Mouse (Mus musculus) erythroblast, embryonic 14.5 days (primary cell): ENCODE measurements around the gene Ext2.

Source experiments
- GATA1 ChIP-seq: IDR thresholded peaks from 2 replicates; pipeline ENCODE4 v1.6.1; 2012; ENCODE audit warnings: low read length, inconsistent platforms, mixed read lengths
- TAL1 ChIP-seq: IDR thresholded peaks from 3 replicates; pipeline ENCODE4 v1.6.1; 2012; ENCODE audit warnings: low read length, inconsistent platforms, mixed read lengths

DNA sequence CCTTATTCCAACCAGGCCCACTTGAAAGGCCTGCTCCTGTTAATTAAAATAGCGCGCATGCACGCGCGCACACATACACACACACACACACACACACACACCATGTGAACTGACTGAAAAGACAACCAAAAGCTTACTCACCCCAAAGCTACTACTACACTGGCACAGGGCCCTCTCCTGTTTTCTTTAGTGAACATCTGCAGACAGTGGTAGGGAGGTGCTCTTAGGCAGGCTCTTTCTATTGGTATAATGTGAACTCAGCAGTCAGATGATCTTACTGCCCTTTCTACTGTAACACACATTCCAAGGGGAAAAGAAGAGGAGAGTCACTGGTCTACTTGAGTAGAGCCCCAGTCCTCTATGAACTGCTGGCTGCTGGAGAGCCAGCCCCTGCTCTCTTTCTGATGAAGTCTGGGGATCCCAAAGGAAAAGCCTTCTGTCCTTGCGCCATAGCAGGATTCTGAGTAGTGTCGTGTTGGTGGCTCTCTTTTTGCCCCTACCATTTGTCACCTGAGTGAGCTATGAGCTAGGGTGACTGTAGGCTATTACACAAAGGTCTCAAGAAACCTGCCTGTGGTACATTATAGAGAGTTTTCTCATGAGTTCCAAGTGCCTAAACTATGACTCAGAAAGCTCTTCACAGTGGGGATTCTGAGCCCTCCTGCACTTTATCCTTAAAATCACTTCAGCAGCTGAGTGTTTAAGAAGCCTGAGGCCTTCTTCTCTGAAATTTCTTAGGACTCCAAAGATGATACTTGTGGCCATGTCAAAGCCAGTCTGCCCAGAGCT lies 45.9 kb downstream of the Ext2 start:
- TF ChIP-seq GATA1 (no peak), TAL1 (no peak)
